Mouse (Mus musculus) midbrain, embryonic 13.5 days (tissue): ENCODE measurements around the gene Clic5. TPM values are rescaled to one million over a fixed set of nuclear protein-coding genes. Genes with fewer than 3 reads are reported as not detected.

Experiments used
- polyA plus RNA-seq: library from polyadenylated mRNA; unstranded; fragments of >200 nt; fragmentation: Nextera tagmentation; extraction: Ambion mirVana; gene quantifications from 2 replicates; pipeline ENCODE4 v1.2.1, GENCODE M21; 2015

Gene Clic5
- polyA plus RNA-seq, 1 experiment from 2014 or later: 0.70 TPM

Other genes with a start within 250 kb of the Clic5 start
- gene Enpp5, start 109.8 kb upstream of the Clic5 start, polyA plus RNA-seq: 66.5 and 67.7 TPM in 2 replicates
- 4.0 and 4.5 TPM in 2 replicates for gene Enpp4, start 82.8 kb upstream of the Clic5 start, polyA plus RNA-seq